Mouse (Mus musculus) CD4-positive, CD25-positive, alpha-beta regulatory T cell, adult 9 weeks (primary cell): ENCODE results near the gene Plekhh1. TPM values are rescaled to one million over a fixed set of nuclear protein-coding genes. Genes with fewer than 3 reads are reported as not detected.

Experiments used
- polyA plus RNA-seq: library from polyadenylated mRNA; unstranded; fragments of 100-300 nt; shearing (Covaris generic); gene quantifications from one replicate; pipeline ENCODE4 v1.2.1, GENCODE M21; 2017

Gene Plekhh1
- not detected for polyA plus RNA-seq

GRCm38 (mm10) chr12:79028911-79029861 lies at the start of gene Plekhh1:
Gene Plekhh1, plus strand, starts transcription at chr12:79029163.

GRCm38 (mm10) chr12:79007126-79007753 lies 21.7 kb upstream of the Plekhh1 start, which contains the start of gene Tmem229b:
Gene Tmem229b, minus strand, starts transcription at chr12:79007627.

GRCm38 (mm10) chr12:79089182-79089812 lies 60.3 kb downstream of the Plekhh1 start, which contains the start of gene Pigh:
Gene Pigh, minus strand, starts transcription at chr12:79089651.

GRCm38 (mm10) chr12:79130299-79131177 lies 101.6 kb downstream of the Plekhh1 start, which contains the start of gene Arg2:
Gene Arg2, plus strand, starts transcription at chr12:79130777.

Other genes starting within 250 kb of the Plekhh1 start
- 244 TPM for gene Atp6v1d, start 167.5 kb upstream of the Plekhh1 start, polyA plus RNA-seq
- 213 TPM for gene Eif2s1, start 167.3 kb upstream of the Plekhh1 start, polyA plus RNA-seq
- not detected for gene Plek2, start 122.2 kb upstream of the Plekhh1 start, polyA plus RNA-seq
- 74.9 TPM for gene Tmem229b, start 21.5 kb upstream of the Plekhh1 start, polyA plus RNA-seq
- gene Pigh, start 60.5 kb downstream of the Plekhh1 start, polyA plus RNA-seq = 22.1 TPM
- gene Arg2, start 101.6 kb downstream of the Plekhh1 start, polyA plus RNA-seq = 0.58 TPM
- gene Vti1b, start 143.5 kb downstream of the Plekhh1 start, polyA plus RNA-seq = 96.0 TPM
- gene Rdh11, start 163.1 kb downstream of the Plekhh1 start, polyA plus RNA-seq = 27.6 TPM
- 16.5 TPM for gene Rdh12, start 179.8 kb downstream of the Plekhh1 start, polyA plus RNA-seq